Mouse (Mus musculus): Measurements from ENCODE around the gene Clec9a. TPM values are rescaled to one million over a fixed set of nuclear protein-coding genes. Genes with fewer than 3 reads are reported as not detected.

The Clec9a gene
- polyA plus RNA-seq (2015; fragmentation: Nextera tagmentation; extraction: Ambion mirVana) = 0.34 and 0.43 TPM in 2 replicates

GRCm38 (mm10) chr6:129408562-129408961 lies at the start of gene Clec9a:
Gene Clec9a, plus strand, starts transcription at chr6:129408862.
- Histone ChIP-seq H3K9me3 (replicated peaks; ENCODE audit: control insufficient read depth, low read length) (no peaks in the 10 kb centered on the region), H3K4me2 (ENCODE audit: low read depth, low read length) (no peak within 1 kb of the TSS), H3K36me3 (ENCODE audit: control insufficient read depth, insufficient read depth, low read length) (no peaks in the 10 kb centered on the region), H3K4me1 (ENCODE audit: control insufficient read depth, insufficient read depth, low read length) (no peaks in the 10 kb centered on the region), H3K9ac (ENCODE audit: low read length) (no peak within 1 kb of the TSS), H3K27ac (ENCODE audit: low read length) (no peak within 1 kb of the TSS), H3K27me3 (ENCODE audit: control insufficient read depth, insufficient read depth, low read length) (no peaks in the 10 kb centered on the region), H3K4me3 (replicated peaks; ENCODE audit: low read length) (no peak within 1 kb of the TSS)
- no peak for ATAC-seq (ENCODE audit: insufficient read depth, low FRiP score)
- 77% methylated on average over 2 of the region's 2 CpGs for WGBS

GRCm38 (mm10) chr6:129359515-129359914 lies 49.1 kb upstream of the Clec9a start:
- H3K27me3 ChIP-seq (ENCODE audit: control insufficient read depth, insufficient read depth, low read length) = no peaks in the 10 kb centered on the region
- 90% methylated on average over 2 of the region's 2 CpGs for WGBS
- no peak overlapping the region for H3K4me2 ChIP-seq (ENCODE audit: low read depth, low read length)
- H3K27ac ChIP-seq (ENCODE audit: low read length) = no peak overlapping the region
- H3K36me3 ChIP-seq (ENCODE audit: control insufficient read depth, insufficient read depth, low read length) = no peaks in the 10 kb centered on the region
- ATAC-seq (ENCODE audit: insufficient read depth, low FRiP score) = no peak
- H3K9me3 ChIP-seq (replicated peaks; ENCODE audit: control insufficient read depth, low read length) = no peaks in the 10 kb centered on the region
- no peaks in the 10 kb centered on the region for H3K4me1 ChIP-seq (ENCODE audit: control insufficient read depth, insufficient read depth, low read length)
- H3K9ac ChIP-seq (ENCODE audit: low read length) = no peak overlapping the region
- H3K4me3 ChIP-seq (replicated peaks; ENCODE audit: low read length) = no peak overlapping the region

- 19% methylated on average over 1 of the region's 1 CpGs for whole genome bisulfite sequencing
- H3K4me1 ChIP-seq (ENCODE audit: control insufficient read depth, insufficient read depth, low read length) = no peaks in the 10 kb centered on the region
These were observed 44.7 kb upstream of the Clec9a start for GRCm38 (mm10) chr6:129363942-129364341.

GRCm38 (mm10) chr6:129365959-129366359 lies 42.7 kb upstream of the Clec9a start:
- H3K36me3 ChIP-seq (ENCODE audit: control insufficient read depth, insufficient read depth, low read length) = no peaks in the 10 kb centered on the region
- H3K4me1 ChIP-seq (ENCODE audit: control insufficient read depth, insufficient read depth, low read length) = no peaks in the 10 kb centered on the region
- ATAC-seq (ENCODE audit: insufficient read depth, low FRiP score) = no peak
- H3K27ac ChIP-seq (ENCODE audit: low read length) = no peak overlapping the region
- no peaks in the 10 kb centered on the region for H3K9me3 ChIP-seq (replicated peaks; ENCODE audit: control insufficient read depth, low read length)
- WGBS = 16% methylated on average over 6 of the region's 6 CpGs
- no peak overlapping the region for H3K9ac ChIP-seq (ENCODE audit: low read length)
- no peak overlapping the region for H3K4me2 ChIP-seq (ENCODE audit: low read depth, low read length)
- H3K4me3 ChIP-seq (replicated peaks; ENCODE audit: low read length) = no peak overlapping the region
- no peaks in the 10 kb centered on the region for H3K27me3 ChIP-seq (ENCODE audit: control insufficient read depth, insufficient read depth, low read length)

More at GRCm38 (mm10) chr6:129363942-129364341, 44.7 kb upstream of the Clec9a start:
- H3K27me3 ChIP-seq (ENCODE audit: control insufficient read depth, insufficient read depth, low read length) = no peaks in the 10 kb centered on the region
- ATAC-seq (ENCODE audit: insufficient read depth, low FRiP score) = no peak
- no peak overlapping the region for H3K27ac ChIP-seq (ENCODE audit: low read length)
- no peak overlapping the region for H3K4me3 ChIP-seq (replicated peaks; ENCODE audit: low read length)
- H3K4me2 ChIP-seq (ENCODE audit: low read depth, low read length) = no peak overlapping the region
- H3K9ac ChIP-seq (ENCODE audit: low read length) = no peak overlapping the region
- no peaks in the 10 kb centered on the region for H3K36me3 ChIP-seq (ENCODE audit: control insufficient read depth, insufficient read depth, low read length)
- H3K9me3 ChIP-seq (replicated peaks; ENCODE audit: control insufficient read depth, low read length) = no peaks in the 10 kb centered on the region

- no peak overlapping the region for H3K4me2 ChIP-seq (ENCODE audit: low read depth, low read length)
- H3K4me3 ChIP-seq (replicated peaks; ENCODE audit: low read length) = no peak overlapping the region
- no peaks in the 10 kb centered on the region for H3K27me3 ChIP-seq (ENCODE audit: control insufficient read depth, insufficient read depth, low read length)
- H3K27ac ChIP-seq (ENCODE audit: low read length) = no peak overlapping the region
- 64% methylated on average over 7 of the region's 7 CpGs for WGBS
- no peak for ATAC-seq (ENCODE audit: insufficient read depth, low FRiP score)
- H3K9me3 ChIP-seq (replicated peaks; ENCODE audit: control insufficient read depth, low read length) = no peaks in the 10 kb centered on the region
- no peak overlapping the region for H3K9ac ChIP-seq (ENCODE audit: low read length)
- H3K36me3 ChIP-seq (ENCODE audit: control insufficient read depth, insufficient read depth, low read length) = no peaks in the 10 kb centered on the region
- no peaks in the 10 kb centered on the region for H3K4me1 ChIP-seq (ENCODE audit: control insufficient read depth, insufficient read depth, low read length)
These were observed 39.1 kb upstream of the Clec9a start for GRCm38 (mm10) chr6:129369374-129370132.

GRCm38 (mm10) chr6:129374937-129375471 lies 33.7 kb upstream of the Clec9a start:
- Histone ChIP-seq H3K4me3 (replicated peaks; ENCODE audit: low read length) (no peak overlapping the region), H3K4me2 (ENCODE audit: low read depth, low read length) (no peak overlapping the region), H3K27me3 (ENCODE audit: control insufficient read depth, insufficient read depth, low read length) (no peaks in the 10 kb centered on the region), H3K27ac (ENCODE audit: low read length) (no peak overlapping the region), H3K9ac (ENCODE audit: low read length) (no peak overlapping the region), H3K4me1 (ENCODE audit: control insufficient read depth, insufficient read depth, low read length) (no peaks in the 10 kb centered on the region), H3K9me3 (replicated peaks; ENCODE audit: control insufficient read depth, low read length) (no peaks in the 10 kb centered on the region), H3K36me3 (ENCODE audit: control insufficient read depth, insufficient read depth, low read length) (no peaks in the 10 kb centered on the region)
- 43% methylated on average over 2 of the region's 2 CpGs for WGBS
- no peak for ATAC-seq (ENCODE audit: insufficient read depth, low FRiP score)

- H3K36me3 ChIP-seq (ENCODE audit: control insufficient read depth, insufficient read depth, low read length) = no peaks in the 10 kb centered on the region
- no peak overlapping the region for H3K9ac ChIP-seq (ENCODE audit: low read length)
- no peaks in the 10 kb centered on the region for H3K4me1 ChIP-seq (ENCODE audit: control insufficient read depth, insufficient read depth, low read length)
- 62% methylated on average over 4 of the region's 4 CpGs for WGBS
- H3K27me3 ChIP-seq (ENCODE audit: control insufficient read depth, insufficient read depth, low read length) = no peaks in the 10 kb centered on the region
- no peak for ATAC-seq (ENCODE audit: insufficient read depth, low FRiP score)
- no peak overlapping the region for H3K4me2 ChIP-seq (ENCODE audit: low read depth, low read length)
- no peak overlapping the region for H3K4me3 ChIP-seq (replicated peaks; ENCODE audit: low read length)
- H3K27ac ChIP-seq (ENCODE audit: low read length) = no peak overlapping the region
- no peaks in the 10 kb centered on the region for H3K9me3 ChIP-seq (replicated peaks; ENCODE audit: control insufficient read depth, low read length)
These were observed 28.2 kb upstream of the Clec9a start for GRCm38 (mm10) chr6:129380454-129380853.

- Histone ChIP-seq H3K27me3 (ENCODE audit: control insufficient read depth, insufficient read depth, low read length) (no peaks in the 10 kb centered on the region), H3K9ac (ENCODE audit: low read length) (no peak overlapping the region), H3K4me3 (replicated peaks; ENCODE audit: low read length) (no peak overlapping the region), H3K36me3 (ENCODE audit: control insufficient read depth, insufficient read depth, low read length) (no peaks in the 10 kb centered on the region), H3K4me2 (ENCODE audit: low read depth, low read length) (no peak overlapping the region), H3K4me1 (ENCODE audit: control insufficient read depth, insufficient read depth, low read length) (peaks cover 4% of the 10 kb centered on the region; the same call in 1 of the 2 replicates), H3K9me3 (replicated peaks; ENCODE audit: control insufficient read depth, low read length) (no peaks in the 10 kb centered on the region), H3K27ac (ENCODE audit: low read length) (no peak overlapping the region)
- 33% methylated on average over 1 of the region's 1 CpGs for WGBS
- no peak for ATAC-seq (ENCODE audit: insufficient read depth, low FRiP score)
These were observed 26.9 kb upstream of the Clec9a start for GRCm38 (mm10) chr6:129381736-129382135.

GRCm38 (mm10) chr6:129383466-129383865 lies 25.2 kb upstream of the Clec9a start:
- no peak overlapping the region for H3K4me2 ChIP-seq (ENCODE audit: low read depth, low read length)
- H3K9ac ChIP-seq (ENCODE audit: low read length) = no peak overlapping the region
- ATAC-seq (ENCODE audit: insufficient read depth, low FRiP score) = no peak
- H3K4me1 ChIP-seq (ENCODE audit: control insufficient read depth, insufficient read depth, low read length) = peaks cover 4% of the 10 kb centered on the region; the same call in 1 of the 2 replicates
- H3K9me3 ChIP-seq (replicated peaks; ENCODE audit: control insufficient read depth, low read length) = no peaks in the 10 kb centered on the region
- no peak overlapping the region for H3K4me3 ChIP-seq (replicated peaks; ENCODE audit: low read length)
- no peaks in the 10 kb centered on the region for H3K27me3 ChIP-seq (ENCODE audit: control insufficient read depth, insufficient read depth, low read length)
- no peaks in the 10 kb centered on the region for H3K36me3 ChIP-seq (ENCODE audit: control insufficient read depth, insufficient read depth, low read length)
- 40% methylated on average over 3 of the region's 3 CpGs for WGBS
- H3K27ac ChIP-seq (ENCODE audit: low read length) = no peak overlapping the region

Data from stomach, embryonic 16.5 days (tissue).